Comparison of ENCODE assay signal across 21 mouse cellular contexts in the genomic region with DNA sequence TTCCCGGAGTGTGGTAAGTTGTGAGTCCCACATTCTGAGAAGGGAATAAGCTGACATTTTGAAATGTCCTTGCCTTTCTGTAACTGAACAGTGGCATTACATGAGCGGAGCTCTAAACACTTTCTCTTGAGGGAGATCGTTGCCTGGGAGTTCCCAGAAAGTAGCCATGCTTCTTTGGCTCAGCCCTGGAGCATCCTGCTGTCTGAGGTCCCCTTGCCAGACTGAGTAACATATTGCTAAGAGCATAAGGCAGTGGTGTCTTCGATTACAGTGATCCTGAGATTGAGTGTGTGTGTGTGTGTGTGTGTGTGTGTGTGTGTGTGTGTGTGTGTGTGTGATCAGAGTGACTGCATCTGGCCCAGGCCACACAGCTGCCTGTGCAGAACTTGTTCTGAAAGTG.
A peak's percentile ranks its signal among the peaks of the same experiment; 100 is the strongest.
DNase-seq lines count a peak whose midpoint lies in the region; ATAC-seq lines count a peak whose summit lies in the region.
"Had no signal": no experiment of that assay in that cellular context is flagged by ENCODE, and none has a peak within 500 bp of the region (broad histone marks: within the 10 kb centered on the region; RNA-seq: fewer than 3 reads in every experiment).

No protein-coding gene starts in this region.

- no peak overlapping the region for H3K9ac ChIP-seq in hindbrain, embryonic 16.5 days (ENCODE audit: low read depth, low read length)
- H3K9ac ChIP-seq in midbrain, embryonic 16.5 days (ENCODE audit: low read depth, low read length), result no peak overlapping the region
- no peak overlapping the region for H3K9ac ChIP-seq in midbrain, embryonic 13.5 days (replicated peaks)
- H3K9ac ChIP-seq: embryonic facial prominence, embryonic 12.5 days; heart, embryonic 13.5 days; hindbrain, embryonic 12.5 days had no signal

- H3K4me1 ChIP-seq in hindbrain, embryonic 16.5 days (ENCODE audit: control insufficient read depth, insufficient read depth, low read depth, low read length), result peaks cover 13% of the 10 kb centered on the region; the same call in 1 of the 2 replicates
- H3K4me1 ChIP-seq in hindbrain, embryonic 10.5 days (replicated peaks), result peaks cover 22% of the 10 kb centered on the region
- H3K4me1 ChIP-seq in midbrain, embryonic 16.5 days (ENCODE audit: control insufficient read depth, insufficient read depth, low read length), result peaks cover 9% of the 10 kb centered on the region; the same call in 1 of the 2 replicates
- no peaks in the 10 kb centered on the region for H3K4me1 ChIP-seq in midbrain, embryonic 13.5 days (replicated peaks)

- H3K27me3 ChIP-seq in hindbrain, embryonic 16.5 days (replicated peaks; ENCODE audit: control insufficient read depth, insufficient read depth, low read length), result no peaks in the 10 kb centered on the region
- no peaks in the 10 kb centered on the region for H3K27me3 ChIP-seq in hindbrain, embryonic 10.5 days (ENCODE audit: insufficient read depth, poor library complexity, severe bottlenecking)
- no peaks in the 10 kb centered on the region for H3K27me3 ChIP-seq in midbrain, embryonic 16.5 days (ENCODE audit: control insufficient read depth, insufficient read depth, low read depth, low read length)
- H3K27me3 ChIP-seq in midbrain, embryonic 13.5 days, result no peaks in the 10 kb centered on the region
- H3K27me3 ChIP-seq: embryonic facial prominence, embryonic 12.5 days; heart, embryonic 13.5 days; hindbrain, embryonic 12.5 days; Patski had no signal

- H3K4me2 ChIP-seq in hindbrain, embryonic 16.5 days (ENCODE audit: low read length), result no peak overlapping the region
- H3K4me2 ChIP-seq in midbrain, embryonic 16.5 days (ENCODE audit: low read length), result no peak overlapping the region
- H3K4me2 ChIP-seq in midbrain, embryonic 13.5 days (replicated peaks), result no peak overlapping the region
- H3K4me2 ChIP-seq: embryonic facial prominence, embryonic 12.5 days; heart, embryonic 13.5 days; hindbrain, embryonic 12.5 days had no signal

- H3K9me3 ChIP-seq in hindbrain, embryonic 16.5 days (ENCODE audit: control insufficient read depth, low read length), result no peaks in the 10 kb centered on the region
- H3K9me3 ChIP-seq in hindbrain, embryonic 10.5 days, result no peaks in the 10 kb centered on the region
- no peaks in the 10 kb centered on the region for H3K9me3 ChIP-seq in midbrain, embryonic 16.5 days (replicated peaks; ENCODE audit: control insufficient read depth, low read length, poor library complexity, severe bottlenecking)
- H3K9me3 ChIP-seq in midbrain, embryonic 13.5 days, result no peaks in the 10 kb centered on the region
- H3K9me3 ChIP-seq: embryonic facial prominence, embryonic 12.5 days; heart, embryonic 13.5 days; hindbrain, embryonic 12.5 days had no signal

- ATAC-seq in hindbrain, embryonic 16.5 days, result 0 out of 2 replicates have a peak, but pooled peaks have one; percentile 2
- ATAC-seq in midbrain, embryonic 16.5 days, result no peak
- no peak for ATAC-seq in midbrain, embryonic 13.5 days
- ATAC-seq: activated CD4-positive, CD25-positive, alpha-beta regulatory T cell, adult 4 months; CD4-positive, CD25-positive, alpha-beta regulatory T cell, adult 4 months; intestine, embryonic 16.5 days; Patski had no signal

- no peak overlapping the region for H3K4me3 ChIP-seq in hindbrain, embryonic 16.5 days (ENCODE audit: low read length)
- no peak overlapping the region for H3K4me3 ChIP-seq in hindbrain, embryonic 10.5 days
- no peak overlapping the region for H3K4me3 ChIP-seq in midbrain, embryonic 16.5 days (ENCODE audit: low read depth, low read length)
- H3K4me3 ChIP-seq in midbrain, embryonic 13.5 days (replicated peaks), result no peak overlapping the region
- H3K4me3 ChIP-seq: embryonic facial prominence, embryonic 12.5 days; heart, embryonic 13.5 days; hindbrain, embryonic 12.5 days had no signal

- WGBS in hindbrain, embryonic 16.5 days, result 69% methylated on average over 4 of the region's 4 CpGs
- WGBS in hindbrain, embryonic 10.5 days, result 87% methylated on average over 4 of the region's 4 CpGs
- 79% methylated on average over 4 of the region's 4 CpGs for WGBS in midbrain, embryonic 16.5 days
- 95% methylated on average over 4 of the region's 4 CpGs for WGBS in midbrain, embryonic 13.5 days

- peak; percentile 43 to 57 for DNase-seq in cerebellum, postnatal 10 days
- no peak for DNase-seq in cerebellum, postnatal 14 days
- no peak for DNase-seq in hindbrain, embryonic 10.5 days (ENCODE audit: low spot score)
- DNase-seq in MN1 (ENCODE audit: low spot score), result no peak
- DNase-seq: adrenal gland, postnatal 14 days; B cell, adult 2 months; cerebellum, adult 18-20 months; cerebellum, adult 9-11 months; gastrocnemius, postnatal 36 days; heart, postnatal 36 days had no signal

- H3K27ac ChIP-seq in hindbrain, embryonic 16.5 days (ENCODE audit: low read depth, low read length), result no peak overlapping the region
- no peak overlapping the region for H3K27ac ChIP-seq in hindbrain, embryonic 10.5 days
- 0 out of 2 replicates have a peak overlapping the region, but pooled peaks have one; percentile 26 for H3K27ac ChIP-seq in midbrain, embryonic 16.5 days (ENCODE audit: low read length)
- no peak overlapping the region for H3K27ac ChIP-seq in midbrain, embryonic 13.5 days
- H3K27ac ChIP-seq: embryonic facial prominence, embryonic 12.5 days; heart, embryonic 13.5 days; hindbrain, embryonic 12.5 days had no signal

- no peaks in the 10 kb centered on the region for H3K36me3 ChIP-seq in hindbrain, embryonic 16.5 days (ENCODE audit: control insufficient read depth, insufficient read depth, low read length)
- H3K36me3 ChIP-seq in hindbrain, embryonic 10.5 days, result peaks cover 17% of the 10 kb centered on the region
- H3K36me3 ChIP-seq in midbrain, embryonic 16.5 days (ENCODE audit: control insufficient read depth, insufficient read depth, low read length), result no peaks in the 10 kb centered on the region
- peaks cover 3% of the 10 kb centered on the region; the same call in 1 of the 2 replicates for H3K36me3 ChIP-seq in midbrain, embryonic 13.5 days
- H3K36me3 ChIP-seq: embryonic facial prominence, embryonic 12.5 days; G1E; hindbrain, embryonic 12.5 days had no signal

Comparison
In these comparisons a context has a peak if more than half of its experiments do, and no peak if none do; other contexts are left out.
1. DNase-seq: peak in cerebellum, postnatal 10 days (2 of 2); none in cerebellum, postnatal 14 days (0 of 2), hindbrain, embryonic 10.5 days (single experiment) and MN1 (single experiment).